Mouse (Mus musculus): Measurements from ENCODE around the gene Myh11.

DNA sequence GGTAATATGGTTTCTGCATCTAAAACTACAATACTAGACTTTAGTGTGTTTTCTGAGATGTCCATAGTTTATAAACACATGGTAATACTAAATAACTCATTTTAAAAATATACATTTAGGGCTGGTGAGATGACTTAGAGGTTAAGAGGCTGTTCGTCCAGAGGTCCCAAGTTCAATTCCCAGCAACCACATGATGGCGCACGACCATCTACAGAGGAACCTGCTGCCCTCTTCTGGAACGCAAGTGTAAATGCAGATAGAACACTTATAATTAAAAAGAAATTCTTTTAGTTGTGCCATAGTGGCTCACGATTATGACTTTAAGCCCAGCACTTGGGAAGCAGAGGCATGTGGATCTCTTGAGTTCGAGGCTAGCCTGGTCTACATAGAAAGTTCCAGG lies 20.2 kb upstream of the Myh11 start:
- TF ChIP-seq EP300 (IDR thresholded peaks at IDR 0.05; ENCODE audit: insufficient read depth, low read depth, low read length) (no peak), POLR2A (IDR thresholded peaks at IDR 0.05; ENCODE audit: insufficient read depth, low read depth, low read length) (no peak), CTCF (IDR thresholded peaks at IDR 0.05) (peak; percentile 79)
